Mouse (Mus musculus) mammary gland, adult 2 months (tissue): ENCODE data around the gene Spo11. TPM values are rescaled to one million over a fixed set of nuclear protein-coding genes. Genes with fewer than 3 reads are reported as not detected.

Source experiments
- polyA plus RNA-seq: library from polyadenylated mRNA; depleted of rRNA; stranded (reverse); fragments of >200 nt; gene quantifications from 2 replicates; pipeline ENCODE4 v1.2.3, GENCODE M21; 2012; ENCODE audit warnings: low replicate concordance; rRNA removed

Gene Spo11
- 0.48 and 0.59 TPM in 2 replicates for polyA plus RNA-seq

GRCm38 (mm10) chr2:172977409-172978130, at the start of gene Spo11:
Gene Spo11 (plus strand): TSS chr2:172977700.

GRCm38 (mm10) chr2:172940003-172940798, 37.3 kb upstream of the Spo11 start, which contains the start of gene Bmp7:
Gene Bmp7 (minus strand): TSS chr2:172940321.

GRCm38 (mm10) chr2:172999630-173000284, 22.3 kb downstream of the Spo11 start, which contains the start of gene Rae1:
Gene Rae1 (plus strand): TSS chr2:173000117.

DNA sequence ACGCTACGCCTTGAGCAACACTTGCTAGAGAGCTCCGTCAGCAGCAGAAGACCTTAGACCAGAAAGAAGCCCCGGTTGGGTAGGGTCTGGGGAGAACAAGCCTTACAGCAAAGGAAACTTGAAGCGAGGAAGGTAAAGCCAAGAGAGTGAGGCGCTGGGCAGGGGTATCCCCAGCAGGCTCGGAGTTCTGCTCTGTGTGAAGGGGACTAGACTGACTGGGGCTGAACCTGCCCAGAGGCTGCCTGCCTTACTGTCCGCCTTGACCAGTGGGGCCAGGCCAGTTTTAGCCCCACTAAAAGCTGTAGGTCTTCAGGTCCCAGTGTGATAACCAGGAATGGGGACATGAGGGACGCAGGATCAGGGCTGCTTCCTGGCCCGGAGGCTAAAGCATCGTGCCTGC, 42.9 kb downstream of the Spo11 start, which contains the start of gene Rbm38:
Gene Rbm38 (plus strand): TSS at position 69 of the 400 bp plus-strand sequence.

Other genes with a start within 250 kb of the Spo11 start
- 7.5 and 12.0 TPM in 2 replicates for gene Bmp7, start 37.4 kb upstream of the Spo11 start, polyA plus RNA-seq
- 53.9 and 63.6 TPM in 2 replicates for gene Rae1, start 22.4 kb downstream of the Spo11 start, polyA plus RNA-seq
- gene Rbm38, start 42.8 kb downstream of the Spo11 start, polyA plus RNA-seq = 380 and 570 TPM in 2 replicates
- gene Ctcfl, start 141.8 kb downstream of the Spo11 start, polyA plus RNA-seq = 0.04 TPM in 1 of 2 replicates, not detected in the other
- gene Pck1, start 175.3 kb downstream of the Spo11 start, polyA plus RNA-seq = 108 and 111 TPM in 2 replicates
- gene Zbp1, start 241.2 kb downstream of the Spo11 start, polyA plus RNA-seq = 18.4 and 22.2 TPM in 2 replicates